Mouse (Mus musculus): ENCODE data around the gene Spry1.
A peak's percentile ranks its signal among the peaks of the same experiment; 100 is the strongest.

The Spry1 gene

GRCm38 (mm10) chr3:37672266-37673040, 32.7 kb downstream of the Spry1 start:
- peak; percentile 21 for DNase-seq (ENCODE audit: low read depth, low spot score)

DNA sequence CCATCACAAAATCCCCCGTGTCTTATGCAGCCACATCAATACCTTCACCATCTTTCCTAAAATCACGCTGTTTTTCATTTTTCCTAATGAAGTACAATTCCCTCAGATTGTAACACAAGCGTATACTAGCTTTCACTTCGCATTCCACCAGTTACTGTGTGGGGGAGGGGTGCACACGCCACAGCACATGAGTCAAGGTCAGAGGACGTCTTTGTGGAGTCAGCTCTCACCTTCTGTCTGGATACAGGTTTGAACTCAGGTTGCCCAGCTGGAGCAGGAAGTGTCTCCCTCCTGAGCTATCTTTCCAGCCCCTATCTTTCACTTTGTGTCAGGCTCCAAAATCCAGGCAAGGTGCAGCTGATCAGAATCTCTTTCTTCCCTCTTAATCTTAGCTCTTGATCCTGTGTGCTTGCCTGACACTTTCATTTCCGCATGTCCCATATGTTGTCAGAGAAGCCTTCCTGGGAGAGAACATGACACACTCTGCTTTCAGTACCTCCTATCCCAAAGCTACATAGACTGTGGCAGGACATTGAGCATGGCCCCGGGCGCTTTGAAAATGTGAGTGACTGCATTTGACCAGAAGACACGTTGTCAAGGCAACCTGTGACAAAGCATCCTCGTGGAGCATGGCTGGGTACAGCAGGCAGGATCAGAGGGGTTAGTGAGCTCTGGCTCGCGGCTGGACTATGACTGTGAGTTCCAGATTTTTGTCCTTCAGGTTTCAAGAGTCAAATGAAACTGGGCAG, 33.9 kb downstream of the Spry1 start:
- DNase-seq (ENCODE audit: low read depth, low spot score): no peak

DNA sequence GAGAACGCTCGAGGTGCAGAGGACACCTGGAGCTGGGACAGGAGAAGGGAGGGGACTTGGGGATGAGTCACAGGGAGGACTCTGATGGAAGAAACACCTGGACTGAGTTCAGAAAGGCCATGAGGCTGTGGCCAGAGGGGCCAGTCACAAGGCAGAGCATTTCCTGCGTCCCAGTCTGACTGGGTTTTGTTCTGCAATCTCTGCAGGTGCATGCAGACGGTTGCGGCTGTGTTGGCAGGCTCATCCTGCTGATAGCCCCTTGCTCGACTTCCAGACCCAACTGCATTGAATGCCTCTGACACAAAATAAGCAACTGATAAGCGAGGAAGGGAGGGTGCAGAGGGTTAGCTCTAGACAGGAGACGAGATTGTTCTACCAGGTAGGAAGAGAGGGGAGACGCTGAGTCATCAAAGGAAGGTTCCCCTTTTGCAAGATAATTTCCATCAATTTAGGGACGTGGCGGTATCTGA, 35.3 kb downstream of the Spry1 start:
- DNase-seq (ENCODE audit: low read depth, low spot score): peak; percentile 28

- DNase-seq (ENCODE audit: low read depth, low spot score): no peak
Measured at GRCm38 (mm10) chr3:37676291-37676690, 36.5 kb downstream of the Spry1 start.

DNA sequence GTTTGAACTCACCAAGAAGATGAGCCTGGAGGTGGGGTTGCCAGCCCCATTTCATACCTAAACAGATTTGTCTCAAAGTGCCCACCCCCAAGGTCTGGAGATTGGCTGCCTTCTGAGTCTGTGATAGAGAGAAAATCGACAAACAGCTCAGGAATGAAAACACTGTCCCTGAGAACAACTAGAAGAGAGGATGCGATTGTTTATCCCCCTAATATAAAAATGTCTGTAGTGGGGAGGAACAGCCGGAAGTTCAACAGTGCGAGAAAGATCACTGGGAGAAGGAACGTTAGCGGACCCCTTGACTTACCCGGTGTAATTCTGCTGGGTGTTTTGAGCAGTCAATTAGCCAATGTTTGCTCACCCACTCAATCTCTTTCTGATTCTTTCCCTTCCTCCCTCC, 46.5 kb downstream of the Spry1 start:
- DNase-seq (ENCODE audit: low read depth, low spot score): no peak

DNA sequence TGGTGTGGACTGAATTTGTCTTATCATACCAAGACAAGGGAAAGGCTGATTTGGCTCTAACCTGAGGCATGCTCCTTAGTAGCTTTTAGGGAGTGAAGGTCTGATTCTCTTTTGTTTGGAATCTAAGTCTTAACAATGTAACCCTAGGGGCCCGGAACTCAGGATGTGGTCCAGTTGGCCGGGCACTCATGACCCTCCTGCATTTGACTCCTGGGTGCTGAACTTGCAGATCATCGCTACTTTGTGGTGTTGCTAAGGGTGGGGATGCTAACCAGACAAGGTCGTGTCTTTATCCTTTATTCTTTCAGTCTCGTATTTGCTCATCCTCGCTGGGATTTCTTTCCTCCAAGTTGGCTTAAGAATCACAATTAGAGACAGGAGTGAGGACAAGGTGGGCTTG, 47.0 kb downstream of the Spry1 start:
- no peak for DNase-seq (ENCODE audit: low read depth, low spot score)

GRCm38 (mm10) chr3:37687158-37687980, 47.6 kb downstream of the Spry1 start:
- peak; percentile 69 for DNase-seq (ENCODE audit: low read depth, low spot score)

GRCm38 (mm10) chr3:37692945-37693344, 53.2 kb downstream of the Spry1 start:
- DNase-seq (ENCODE audit: low read depth, low spot score): no peak

DNA sequence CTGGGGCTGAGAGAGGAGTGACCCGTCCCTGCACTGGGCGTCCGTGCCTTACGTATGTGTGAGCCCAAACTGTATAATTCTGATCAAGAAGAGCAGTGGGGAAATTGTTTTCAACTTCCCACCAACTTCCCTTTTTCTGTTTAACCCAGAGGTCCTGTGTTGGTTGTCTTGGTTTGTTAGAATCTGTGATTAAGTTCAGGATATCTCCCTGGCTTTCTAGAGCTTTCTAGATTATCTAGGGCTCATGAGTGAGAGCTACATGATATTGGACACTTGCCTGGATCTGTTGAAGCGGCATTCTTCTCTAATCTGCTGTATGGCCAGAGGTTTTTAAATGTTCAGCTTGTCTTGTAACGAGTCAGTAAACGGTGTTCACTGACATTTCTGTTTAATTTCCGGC, 53.8 kb downstream of the Spry1 start:
- no peak for DNase-seq (ENCODE audit: low read depth, low spot score)
